Mouse (Mus musculus) testis, postnatal 10 days (tissue): ENCODE results near the gene Cacna1i.

ENCODE experiments used
- DNase-seq: peaks from one replicate; pipeline ENCODE4 v3.0.0; 2021; ENCODE audit warnings: low spot score

Gene Cacna1i

DNA sequence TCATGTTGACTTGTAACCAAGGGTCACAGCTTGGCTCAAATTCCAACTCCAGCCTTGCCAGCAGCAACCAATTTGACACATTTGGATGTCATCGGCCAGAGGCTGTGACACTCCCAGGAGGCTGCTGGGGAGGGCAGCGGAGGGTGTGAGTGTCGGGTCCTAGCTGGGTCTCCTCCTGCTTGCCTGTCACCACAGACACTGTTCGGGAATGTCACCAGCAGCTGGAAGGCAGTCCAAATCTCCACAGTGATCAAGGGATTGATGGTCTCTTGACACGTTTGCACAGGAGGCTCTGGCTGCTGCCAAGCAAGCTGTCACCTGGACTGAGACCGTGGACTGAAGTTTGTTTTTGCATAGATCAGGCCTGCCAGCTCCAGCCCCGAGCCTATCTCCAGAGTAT, 123.6 kb downstream of the Cacna1i start:
- DNase-seq = no peak

DNA sequence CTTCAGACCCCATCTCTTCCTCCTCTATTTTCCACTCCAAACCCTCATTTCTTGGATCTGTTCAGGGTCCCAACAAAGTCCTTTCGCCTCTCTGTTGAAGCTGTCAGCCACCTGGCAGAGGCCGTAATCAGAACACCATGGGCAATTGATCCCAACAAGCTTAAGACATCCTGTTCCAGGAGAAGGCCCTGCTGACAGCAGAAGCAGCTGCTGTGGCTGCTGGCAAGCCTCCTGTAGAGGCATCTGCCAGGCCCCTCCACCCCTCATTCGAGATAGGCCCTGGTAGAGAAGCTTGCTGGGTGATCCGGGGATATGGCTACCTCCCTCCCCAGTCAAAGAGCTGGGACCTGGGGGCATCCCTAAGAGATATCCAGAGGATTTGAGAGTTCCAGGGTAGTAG, 126.0 kb downstream of the Cacna1i start:
- no peak for DNase-seq

DNA sequence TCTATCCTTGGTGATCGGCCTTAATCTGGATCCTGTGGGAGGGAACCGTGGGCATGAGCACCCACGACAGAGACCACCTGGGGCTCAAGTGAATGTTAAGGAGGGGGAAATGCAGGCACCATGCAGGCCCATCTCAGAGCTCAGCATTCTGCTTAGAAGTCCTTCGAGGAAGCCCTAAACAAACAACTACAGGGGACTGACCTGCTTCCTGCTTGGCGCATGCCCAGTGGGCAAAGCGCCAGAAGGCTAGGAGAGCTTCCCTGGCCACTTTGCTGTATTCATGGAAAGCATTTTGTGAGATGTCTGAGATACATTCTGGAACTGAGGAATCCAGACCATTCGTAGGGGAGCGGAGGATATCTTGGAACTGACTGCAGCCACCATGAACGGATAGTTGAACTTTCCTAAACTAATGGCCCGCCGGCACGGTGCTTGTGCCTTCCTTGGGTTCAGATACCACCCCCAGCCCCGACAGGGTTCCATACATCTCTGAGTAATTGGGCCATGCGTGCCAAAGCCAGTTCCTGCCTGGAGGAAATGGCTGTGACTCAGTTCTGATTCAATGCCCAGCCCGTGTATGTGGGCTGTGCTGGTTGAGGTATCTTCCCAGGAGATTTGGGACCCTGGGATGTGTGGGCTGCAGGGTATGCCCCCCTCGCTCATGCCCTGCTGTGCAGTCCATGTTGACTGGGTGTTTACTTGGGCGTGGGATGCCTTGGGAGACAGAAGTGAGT, 127.1 kb downstream of the Cacna1i start:
- DNase-seq = peak; percentile 56

DNA sequence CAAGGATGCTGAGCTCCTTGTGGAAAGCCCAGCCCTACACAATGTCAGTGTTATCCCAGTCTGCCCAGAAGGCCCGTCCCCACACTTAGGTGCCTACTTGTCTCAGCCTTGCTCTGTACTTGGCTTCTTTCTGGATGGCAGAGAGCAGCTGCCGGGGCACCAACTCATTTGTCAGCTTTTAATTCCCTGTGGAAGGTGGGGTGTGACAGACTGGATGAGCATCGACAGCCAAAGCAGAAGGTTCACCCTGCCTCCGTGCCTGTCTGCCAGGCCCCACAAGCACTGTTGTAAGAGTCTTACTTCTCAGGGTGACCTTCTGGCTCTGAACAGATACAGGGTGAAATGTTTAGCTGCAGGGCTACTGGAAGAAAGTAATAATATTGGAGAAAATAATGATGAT, 128.1 kb downstream of the Cacna1i start:
- no peak for DNase-seq

DNA sequence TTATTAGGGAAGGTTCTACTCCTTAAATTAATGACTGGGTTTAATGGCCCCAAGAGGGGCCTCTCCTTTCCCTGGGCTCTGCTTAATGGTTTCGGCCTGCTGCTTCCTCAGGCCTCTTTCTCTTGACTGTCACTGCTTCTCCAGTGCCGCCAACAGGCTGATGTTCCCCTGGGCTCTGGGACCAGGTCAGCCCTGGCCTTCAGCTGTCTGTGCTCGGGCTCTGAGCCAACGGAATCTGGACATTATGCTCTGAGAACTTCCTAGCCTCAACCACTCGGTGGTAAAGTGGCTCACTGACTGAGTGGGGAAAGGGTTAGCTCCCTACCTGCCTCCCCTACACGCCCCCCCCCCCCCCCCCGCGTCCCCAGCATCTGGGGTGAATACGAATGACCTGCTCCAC, 130.0 kb downstream of the Cacna1i start:
- peak; percentile 45 for DNase-seq

DNA sequence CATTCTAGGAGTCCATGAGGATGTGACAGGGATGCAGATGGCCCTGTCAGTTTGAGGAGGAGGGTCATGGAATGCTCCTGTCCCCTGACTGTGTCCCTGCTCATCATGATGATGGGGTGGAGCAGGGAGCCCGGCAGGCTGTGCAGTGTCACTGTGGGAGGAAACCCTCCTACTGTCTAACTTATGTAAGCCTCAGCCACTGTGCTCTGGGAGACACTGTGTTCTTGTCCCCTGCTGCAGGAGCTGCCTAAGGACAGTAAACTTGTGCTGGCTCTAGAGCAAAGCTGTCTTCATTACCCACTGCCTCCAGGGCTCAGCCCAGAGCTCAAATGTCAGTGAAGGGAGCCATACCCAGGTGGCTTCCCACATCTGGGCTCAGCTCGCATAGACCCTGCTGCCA, 131.1 kb downstream of the Cacna1i start:
- no peak for DNase-seq

DNA sequence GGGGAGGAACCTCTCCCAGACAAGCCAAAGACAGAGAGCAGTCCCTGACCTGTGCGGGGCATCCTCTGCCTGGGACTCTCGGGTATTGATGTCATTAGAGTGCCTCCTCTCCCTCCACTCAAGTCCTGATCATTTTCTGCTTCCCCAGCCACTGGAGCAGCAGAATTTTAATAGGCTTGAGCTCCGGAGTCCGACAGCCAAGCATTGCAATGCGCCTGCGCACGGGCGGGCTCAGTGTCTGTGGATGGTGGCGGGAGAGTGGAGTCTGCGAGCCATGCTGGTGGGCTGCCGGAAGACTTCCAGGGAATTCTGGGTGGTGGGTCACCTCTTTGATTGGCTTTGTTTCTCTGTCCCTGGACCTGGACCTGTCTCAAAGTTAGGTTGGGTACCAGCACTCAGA, 143.3 kb downstream of the Cacna1i start:
- DNase-seq = no peak

DNA sequence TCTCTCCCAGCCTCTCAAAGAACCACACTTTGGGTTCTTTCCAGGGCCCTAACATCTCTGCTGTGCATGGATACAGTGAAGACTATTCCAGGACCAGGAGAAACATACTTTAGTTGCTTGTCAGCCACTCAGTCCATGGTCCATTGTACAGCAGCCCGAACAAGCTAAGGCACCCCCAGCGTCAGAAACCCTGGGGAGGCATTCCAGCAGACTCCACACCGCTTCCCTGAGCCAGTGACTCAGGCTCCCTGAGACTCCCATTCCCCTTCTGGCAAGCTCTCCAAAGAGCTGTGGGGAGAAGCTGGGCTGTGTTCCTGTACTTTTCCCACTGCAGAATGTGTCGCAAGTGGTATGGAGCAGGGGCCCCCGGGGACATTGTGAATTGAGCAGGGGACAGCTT, 149.9 kb downstream of the Cacna1i start:
- DNase-seq = no peak

DNA sequence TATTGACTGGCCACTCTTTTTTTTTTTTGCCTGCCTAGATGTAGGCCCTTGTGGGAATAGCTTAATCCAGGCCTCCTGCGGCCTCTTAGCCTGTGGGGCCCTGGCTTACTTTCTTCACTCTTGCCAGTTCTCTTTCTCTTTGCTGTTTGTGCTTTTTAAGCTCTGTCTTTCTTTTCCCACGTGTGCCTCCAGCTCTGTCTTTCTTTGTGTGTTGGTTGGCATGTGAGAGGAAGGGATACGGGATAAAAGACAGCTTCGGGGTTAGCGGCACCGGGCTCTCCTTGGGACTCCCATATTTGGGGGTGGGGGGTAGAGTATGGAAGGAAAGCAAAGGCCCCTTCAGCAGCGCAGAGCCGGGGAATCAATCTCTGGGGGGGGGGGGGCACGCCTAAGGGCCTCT, 151.0 kb downstream of the Cacna1i start:
- no peak for DNase-seq

DNA sequence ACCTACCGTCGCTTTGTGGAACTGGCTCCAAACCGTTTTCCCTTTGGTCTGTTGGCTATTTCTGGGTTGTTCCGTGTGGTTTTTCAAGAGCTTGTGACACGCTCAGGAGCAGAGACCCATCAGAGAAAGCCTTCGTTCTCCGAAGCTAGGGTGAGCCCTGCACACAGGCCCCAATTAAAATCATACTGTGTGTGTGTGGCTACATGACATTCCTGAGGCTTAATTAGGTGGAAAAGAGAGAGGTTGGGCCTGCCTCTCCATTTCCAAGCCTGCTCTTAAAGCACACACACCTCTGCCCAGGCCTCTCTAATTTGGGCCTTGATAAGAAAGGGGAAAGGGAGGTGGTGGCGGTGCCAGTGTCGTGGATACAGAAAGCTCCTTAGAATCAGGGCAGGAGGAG, 151.4 kb downstream of the Cacna1i start:
- no peak for DNase-seq

DNA sequence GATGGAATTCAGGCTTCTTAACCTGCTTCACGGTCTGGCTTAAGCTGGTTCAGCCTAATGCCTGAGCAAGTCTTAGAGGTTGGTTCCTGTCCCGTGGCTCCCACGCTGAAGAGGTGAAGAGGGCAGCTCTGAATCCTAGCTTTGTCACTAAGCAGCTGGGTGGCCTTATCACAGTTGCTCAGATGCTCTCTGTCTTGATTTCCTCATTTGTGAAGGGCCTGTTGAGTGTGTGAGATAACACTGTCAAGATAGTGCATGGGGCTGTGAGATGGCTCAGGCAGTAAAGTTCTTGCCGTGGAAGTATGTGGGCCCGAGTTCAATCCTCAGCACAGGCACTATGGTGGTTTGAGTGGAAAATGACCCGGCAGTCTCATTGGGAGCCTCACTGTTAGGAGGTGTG, 153.2 kb downstream of the Cacna1i start:
- no peak for DNase-seq

DNA sequence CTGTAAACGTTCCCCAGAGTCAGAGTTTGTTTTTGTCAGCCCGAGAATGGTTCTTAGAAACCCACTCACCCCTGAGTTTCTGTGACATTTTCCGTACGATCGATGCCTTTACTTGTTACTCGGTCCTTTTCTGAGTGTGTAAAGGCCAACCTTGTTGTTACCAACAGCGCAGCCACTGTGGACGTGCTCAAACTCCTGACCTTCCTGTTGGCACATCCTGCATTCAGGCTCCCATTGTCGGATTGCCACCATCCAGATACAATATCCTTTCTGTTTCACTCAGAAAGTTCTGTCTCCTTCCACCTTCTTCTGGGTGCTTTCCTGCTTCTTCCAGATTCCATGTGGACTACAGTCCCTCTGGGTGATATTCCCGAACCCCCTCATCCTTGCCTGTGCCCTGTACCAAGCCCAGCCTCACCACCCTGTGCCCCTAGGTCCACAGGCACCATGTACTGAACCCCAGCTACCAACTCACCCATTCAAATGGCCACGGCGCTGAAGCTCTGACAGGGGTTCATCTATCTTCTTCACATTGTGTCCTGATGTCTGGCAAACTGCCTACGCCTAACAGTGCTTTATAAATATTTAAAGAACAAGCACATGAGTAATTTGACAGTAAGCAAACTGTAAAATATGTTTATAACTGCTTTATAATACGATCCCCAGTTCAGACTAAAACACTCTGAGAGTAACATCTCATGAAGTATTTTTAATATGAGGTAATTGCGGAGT, 159.1 kb downstream of the Cacna1i start:
- no peak for DNase-seq
